Mouse (Mus musculus) ZHBTc4 (cell line): ENCODE results near the gene Gm49354.
A peak's percentile ranks its signal among the peaks of the same experiment; 100 is the strongest.
"Not testable (repeated sequence)": the region's sequence is repeated elsewhere in the genome, so short reads cannot be mapped to it uniquely, and the experiment has no call there.

Source experiments
- DNase-seq: peaks from one replicate; pipeline ENCODE4 v3.0.0-alpha.2; 2011; ENCODE audit warnings: low read depth, low spot score

The Gm49354 gene

GRCm38 (mm10) chr13:59768531-59768930, 13.5 kb downstream of the Gm49354 start:
- no peak for DNase-seq

GRCm38 (mm10) chr13:59766786-59767515, 15.1 kb downstream of the Gm49354 start:
- no peak for DNase-seq

DNA sequence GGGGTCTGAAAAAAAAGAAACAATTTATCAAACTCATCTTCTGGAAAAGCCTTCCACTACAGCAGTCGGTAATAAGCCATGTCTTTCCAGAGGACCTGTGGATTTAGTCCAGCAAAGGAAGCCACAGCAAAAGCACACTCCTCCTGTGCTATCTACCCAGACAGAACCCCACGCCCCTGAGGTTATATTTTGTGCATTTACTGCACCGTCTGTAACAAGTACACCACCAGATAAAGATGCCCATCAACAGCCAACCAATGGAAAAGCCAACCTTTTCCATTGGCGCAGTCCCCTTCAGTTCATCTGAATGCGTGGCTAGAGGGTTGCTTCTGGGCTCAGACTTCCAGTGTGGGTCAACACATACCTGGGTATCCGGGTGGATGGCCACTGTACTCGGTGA, 19.3 kb downstream of the Gm49354 start:
- DNase-seq = no peak

DNA sequence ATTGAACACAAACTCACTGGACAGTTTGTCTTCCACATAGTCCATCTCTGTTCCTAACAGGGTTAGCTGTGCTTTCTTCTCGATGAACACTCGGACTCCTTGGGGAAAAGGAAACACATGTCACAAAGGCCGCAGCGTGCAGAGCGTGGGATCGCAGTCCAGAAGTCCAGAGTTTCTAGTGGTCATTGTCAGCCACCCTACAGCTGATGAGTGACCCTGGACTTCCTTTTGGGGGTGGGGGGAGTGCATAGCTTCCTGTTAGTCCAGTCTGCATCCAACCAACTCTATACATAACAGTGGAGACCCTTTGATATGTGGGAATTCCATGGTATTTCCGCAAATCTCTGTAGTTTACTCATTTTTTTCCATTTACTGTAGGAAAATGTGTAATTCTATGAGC, 25.1 kb downstream of the Gm49354 start:
- DNase-seq = no peak

DNA sequence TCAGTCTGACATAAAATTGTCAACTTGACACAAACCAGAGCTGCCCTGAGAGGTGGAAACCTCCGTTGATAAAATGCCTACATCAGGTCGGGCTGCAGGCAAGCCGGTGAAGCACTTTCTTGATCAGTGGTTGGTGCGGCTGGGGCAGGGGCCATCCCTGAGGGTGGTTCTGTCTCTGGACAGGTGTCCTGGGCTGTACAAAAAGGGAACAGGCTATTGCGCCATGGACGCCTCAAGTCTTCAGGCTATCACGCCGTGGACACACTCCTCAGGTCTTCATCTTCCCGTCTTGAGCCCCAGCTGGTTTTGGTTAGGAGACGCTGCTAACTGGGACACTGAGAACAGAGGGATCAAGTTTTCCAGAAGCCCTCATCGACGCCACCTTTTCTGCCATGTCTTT, 31.7 kb downstream of the Gm49354 start:
- no peak for DNase-seq

DNA sequence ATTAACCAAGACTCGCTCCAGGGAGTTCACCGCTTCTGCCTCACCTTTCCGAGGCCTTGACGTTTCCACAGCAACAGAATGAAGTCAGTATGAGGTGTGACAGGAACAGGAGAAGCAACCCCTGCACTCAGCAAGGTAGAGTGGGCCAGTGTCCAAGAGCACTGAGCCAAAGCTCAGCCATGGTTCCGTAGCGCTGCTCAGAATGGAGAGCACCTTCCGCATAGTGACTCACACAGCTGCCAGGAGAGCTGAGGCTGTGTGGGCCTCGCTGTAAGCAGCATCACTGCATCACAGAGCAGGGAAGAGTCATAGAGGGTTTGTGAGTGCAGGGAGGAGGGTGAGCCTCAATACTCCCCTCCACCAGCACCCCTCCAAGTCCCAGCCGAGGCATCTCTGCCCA, 35.3 kb downstream of the Gm49354 start, which contains the start of gene 1700014D04Rik:
Gene 1700014D04Rik, minus strand, starts transcription at position 42 of the 400 bp plus-strand sequence.
- no peak for DNase-seq

DNA sequence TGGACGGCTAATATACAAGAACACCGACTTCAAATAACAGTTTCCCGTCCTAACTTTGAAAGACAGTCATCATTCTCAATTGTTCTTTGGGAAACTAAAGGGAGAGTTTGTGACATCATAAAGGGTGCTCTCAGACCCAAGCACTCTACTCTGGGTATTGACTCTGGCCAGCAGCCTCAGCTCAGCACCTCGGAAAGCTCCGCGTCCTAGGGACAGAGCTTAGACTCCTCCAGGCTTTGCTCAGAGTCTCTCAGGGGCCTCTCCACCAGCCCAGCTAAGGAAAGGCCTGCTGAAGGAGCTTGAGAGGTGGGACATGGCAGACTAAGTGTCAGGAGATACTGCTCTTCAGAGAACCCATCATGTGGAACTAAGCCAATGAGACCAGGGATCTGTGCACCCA, 35.9 kb downstream of the Gm49354 start:
- DNase-seq = peak; percentile 57

- DNase-seq = no peak
Measured at GRCm38 (mm10) chr13:59745462-59745861, 36.6 kb downstream of the Gm49354 start.

GRCm38 (mm10) chr13:59741697-59742096, 40.3 kb downstream of the Gm49354 start:
- DNase-seq = peak; percentile 53

- DNase-seq = no peak
Measured at GRCm38 (mm10) chr13:59741096-59741495, 40.9 kb downstream of the Gm49354 start.

GRCm38 (mm10) chr13:59739397-59739796, 42.6 kb downstream of the Gm49354 start:
- DNase-seq = no peak

GRCm38 (mm10) chr13:59738455-59738854, 43.6 kb downstream of the Gm49354 start:
- DNase-seq = no peak

DNA sequence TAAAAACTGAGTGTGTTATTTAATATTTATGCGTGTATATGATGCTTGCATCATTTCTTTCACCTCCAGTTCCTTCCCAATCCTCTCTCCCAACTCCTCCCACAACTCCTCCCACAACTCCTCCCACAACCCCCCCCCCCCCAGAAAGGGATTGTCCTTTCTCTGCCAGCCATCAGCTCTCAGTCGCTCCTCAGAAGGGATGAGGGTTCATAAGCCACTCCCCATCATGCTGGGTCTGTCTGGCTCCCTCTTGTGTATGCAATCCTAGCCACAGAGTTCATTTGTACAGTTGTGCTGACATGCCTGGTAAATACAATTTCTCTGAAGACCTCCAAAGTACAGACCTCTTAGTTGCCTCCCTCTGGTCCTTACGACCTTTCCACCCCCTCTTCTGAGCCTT, 46.9 kb downstream of the Gm49354 start:
- peak; percentile 84 for DNase-seq

GRCm38 (mm10) chr13:59734347-59734746, 47.7 kb downstream of the Gm49354 start:
- DNase-seq = peak; percentile 51

GRCm38 (mm10) chr13:59733936-59734335, 48.1 kb downstream of the Gm49354 start:
- DNase-seq = peak; percentile 33

DNA sequence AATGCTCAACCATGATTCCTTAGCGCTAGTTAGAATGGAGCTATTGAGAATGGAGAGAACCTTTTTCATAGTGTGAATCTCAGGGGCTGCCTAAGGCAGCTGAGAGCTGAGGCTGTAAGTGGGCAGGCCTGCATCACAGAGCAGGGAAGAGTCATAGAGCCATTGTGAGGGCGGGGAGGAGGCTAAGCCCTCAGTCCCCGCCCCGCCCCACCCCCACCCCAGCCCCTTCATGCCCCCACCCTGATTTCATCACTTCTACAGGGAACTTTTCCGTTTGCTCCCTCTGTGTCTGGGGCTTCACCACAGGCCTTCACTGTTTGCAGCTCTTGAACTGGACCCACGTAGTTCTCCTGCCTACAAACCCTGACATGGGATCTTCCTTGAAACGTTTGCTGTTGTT, 50.4 kb downstream of the Gm49354 start, which contains the start of gene Spata31d1d:
Gene Spata31d1d, minus strand, starts transcription at position 101 of the 400 bp plus-strand sequence.
- DNase-seq = no peak

DNA sequence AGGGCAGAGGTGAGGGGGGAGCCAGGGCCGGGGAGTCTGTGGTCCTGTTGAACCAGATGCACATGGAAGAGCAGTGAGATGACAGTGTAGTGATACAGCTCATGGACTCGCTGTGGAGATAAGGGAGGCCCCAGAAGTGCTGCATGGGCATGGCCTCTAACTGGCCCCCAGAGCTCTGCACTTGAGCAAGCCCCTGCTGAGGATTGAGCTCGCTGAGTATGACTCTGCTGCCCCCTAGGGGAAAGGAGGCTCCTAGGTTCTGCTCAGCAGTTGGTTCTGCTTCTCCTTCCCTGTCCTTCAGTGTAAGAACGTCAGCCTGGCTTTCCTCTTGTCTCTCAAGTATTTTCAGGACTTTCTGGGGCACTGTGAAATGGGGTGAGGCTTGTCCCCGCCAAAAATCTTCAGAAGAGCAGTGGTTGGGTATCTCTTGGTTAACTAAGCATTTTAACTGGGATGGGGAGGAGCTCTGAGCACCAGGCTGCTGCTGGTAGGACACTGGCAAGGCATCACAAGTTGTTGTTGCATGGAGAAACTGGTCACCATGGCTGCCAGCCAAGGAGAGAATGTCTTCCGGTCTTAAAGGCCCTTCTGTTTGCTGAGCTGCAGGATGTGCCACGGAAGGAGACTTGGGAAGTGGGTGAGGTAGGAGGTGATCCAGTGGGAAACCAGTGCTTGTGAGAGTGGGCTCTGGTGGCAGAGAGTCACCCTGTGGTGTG, 53.5 kb downstream of the Gm49354 start:
- peak; percentile 88 for DNase-seq

GRCm38 (mm10) chr13:59726139-59726867, 55.7 kb downstream of the Gm49354 start:
- DNase-seq = peak; percentile 60

- not testable (repeated sequence) for DNase-seq
Measured at GRCm38 (mm10) chr13:59722089-59722488, 60.0 kb downstream of the Gm49354 start.

- no peak for DNase-seq
Measured at GRCm38 (mm10) chr13:59719475-59719874, 62.6 kb downstream of the Gm49354 start.

GRCm38 (mm10) chr13:59718857-59719440, 63.1 kb downstream of the Gm49354 start:
- not testable (repeated sequence) for DNase-seq

GRCm38 (mm10) chr13:59713710-59714109, 68.3 kb downstream of the Gm49354 start:
- DNase-seq = no peak
